In genomic region chr16:94173361-94173760, GRCm38 (mm10) we compare ENCODE assay signal across 18 mouse cellular contexts.
A peak's percentile ranks its signal among the peaks of the same experiment; 100 is the strongest.
DNase-seq lines count a peak whose midpoint lies in the region; TF ChIP-seq lines count a peak whose summit lies in the region.
"Had no signal": no experiment of that assay in that cellular context is flagged by ENCODE, and none has a peak within 500 bp of the region (broad histone marks: within the 10 kb centered on the region; RNA-seq: fewer than 3 reads in every experiment).

No protein-coding gene starts in this region.

- H3ac ChIP-seq in C2C12 (ENCODE audit: control insufficient read depth, insufficient read length, low read depth) (no peak overlapping the region), myocyte (ENCODE audit: control insufficient read depth, insufficient read length) (no peak overlapping the region)

- no peak overlapping the region for H3K4me3 ChIP-seq in C2C12 (ENCODE audit: insufficient read depth, poor library complexity, severe bottlenecking)
- H3K4me3 ChIP-seq in myocyte: no peak overlapping the region

- H3K79me3 ChIP-seq in C2C12 (ENCODE audit: low read depth): no peaks in the 10 kb centered on the region

- TF ChIP-seq CTCF in C2C12 (IDR thresholded peaks at IDR 0.05; ENCODE audit: control insufficient read depth, insufficient read depth, insufficient read length): no peak

- TF ChIP-seq POLR2A in myocyte (IDR thresholded peaks at IDR 0.05; ENCODE audit: insufficient read length, low read depth): no peak

- H3K79me2 ChIP-seq in C2C12 (ENCODE audit: control insufficient read depth, insufficient read depth): no peaks in the 10 kb centered on the region
- no peaks in the 10 kb centered on the region for H3K79me2 ChIP-seq in myocyte (ENCODE audit: control insufficient read depth, insufficient read depth)

- no peak for DNase-seq in right cerebral cortex, adult 2 months (ENCODE audit: low spot score in 2 of 2)
- no peak for DNase-seq in gastrocnemius, postnatal 25 days
- DNase-seq: adrenal gland, adult 2 months; adrenal gland, adult 8-10 months; adrenal gland, postnatal 10 days; adrenal gland, postnatal 14 days; adrenal gland, postnatal 25 days; adrenal gland, postnatal 36 days; B cell, adult 2 months; cerebellum, adult 11 months; cerebellum, adult 11-12 months; cerebellum, adult 18-20 months; cerebellum, adult 2 months had no signal

- no peaks in the 10 kb centered on the region for H3K27me3 ChIP-seq in C2C12 (ENCODE audit: control insufficient read depth, insufficient read depth, insufficient read length)
- no peaks in the 10 kb centered on the region for H3K27me3 ChIP-seq in myocyte (ENCODE audit: control insufficient read depth, insufficient read depth, insufficient read length)
- H3K27me3 ChIP-seq: CH12.LX, Patski had no signal

- H3K36me3 ChIP-seq in C2C12 (ENCODE audit: control insufficient read depth, insufficient read depth) (no peaks in the 10 kb centered on the region), myocyte (ENCODE audit: control insufficient read depth, insufficient read depth) (no peaks in the 10 kb centered on the region)
- H3K36me3 ChIP-seq: G1E had no signal

- no peak overlapping the region for H3K4me2 ChIP-seq in myocyte (ENCODE audit: low read depth)

TF ChIP-seq in C2C12, 6 proteins besides CTCF, POLR2A, EP300 and RAD21:
- TF ChIP-seq MYOD1 (IDR thresholded peaks at IDR 0.05; ENCODE audit: control insufficient read depth, insufficient read length, low read depth) (peak; percentile 61), USF1 (IDR thresholded peaks at IDR 0.05; ENCODE audit: low read depth) (no peak), MYOG (IDR thresholded peaks at IDR 0.05; ENCODE audit: control insufficient read depth, extremely low read depth, insufficient read length) (no peak), MAX (IDR thresholded peaks at IDR 0.05) (no peak), FOSL1 (IDR thresholded peaks at IDR 0.05; ENCODE audit: insufficient read depth, low read length, poor library complexity, severe bottlenecking) (no peak), CEBPB (IDR thresholded peaks at IDR 0.05; ENCODE audit: low read depth) (no peak)
TF ChIP-seq in C2C12: peak in this region for 1.

TF ChIP-seq in myocyte, 11 proteins besides CTCF, POLR2A, EP300 and RAD21:
- TF ChIP-seq CEBPB (IDR thresholded peaks at IDR 0.05; ENCODE audit: insufficient read depth, poor library complexity, severe bottlenecking) (no peak), USF1 (IDR thresholded peaks at IDR 0.05; ENCODE audit: low read depth) (no peak), POLR2AphosphoS2 (IDR thresholded peaks at IDR 0.05; ENCODE audit: insufficient read length, low read depth) (no peak), MYOD1 (IDR thresholded peaks at IDR 0.05; ENCODE audit: control insufficient read depth in 1 of 3, insufficient read length in 2 of 3, low read depth in 2 of 3) (peak in 2 of 3 experiments; percentile 52 to 66), REST (IDR thresholded peaks at IDR 0.05; ENCODE audit: insufficient read depth, insufficient read length) (no peak)
